Mouse (Mus musculus): ENCODE data around the gene Dock8. TPM values are rescaled to one million over a fixed set of nuclear protein-coding genes. Genes with fewer than 3 reads are reported as not detected.

The Dock8 gene
- polyA plus RNA-seq, 1 experiment from 2014 or later = 1.3 TPM

DNA sequence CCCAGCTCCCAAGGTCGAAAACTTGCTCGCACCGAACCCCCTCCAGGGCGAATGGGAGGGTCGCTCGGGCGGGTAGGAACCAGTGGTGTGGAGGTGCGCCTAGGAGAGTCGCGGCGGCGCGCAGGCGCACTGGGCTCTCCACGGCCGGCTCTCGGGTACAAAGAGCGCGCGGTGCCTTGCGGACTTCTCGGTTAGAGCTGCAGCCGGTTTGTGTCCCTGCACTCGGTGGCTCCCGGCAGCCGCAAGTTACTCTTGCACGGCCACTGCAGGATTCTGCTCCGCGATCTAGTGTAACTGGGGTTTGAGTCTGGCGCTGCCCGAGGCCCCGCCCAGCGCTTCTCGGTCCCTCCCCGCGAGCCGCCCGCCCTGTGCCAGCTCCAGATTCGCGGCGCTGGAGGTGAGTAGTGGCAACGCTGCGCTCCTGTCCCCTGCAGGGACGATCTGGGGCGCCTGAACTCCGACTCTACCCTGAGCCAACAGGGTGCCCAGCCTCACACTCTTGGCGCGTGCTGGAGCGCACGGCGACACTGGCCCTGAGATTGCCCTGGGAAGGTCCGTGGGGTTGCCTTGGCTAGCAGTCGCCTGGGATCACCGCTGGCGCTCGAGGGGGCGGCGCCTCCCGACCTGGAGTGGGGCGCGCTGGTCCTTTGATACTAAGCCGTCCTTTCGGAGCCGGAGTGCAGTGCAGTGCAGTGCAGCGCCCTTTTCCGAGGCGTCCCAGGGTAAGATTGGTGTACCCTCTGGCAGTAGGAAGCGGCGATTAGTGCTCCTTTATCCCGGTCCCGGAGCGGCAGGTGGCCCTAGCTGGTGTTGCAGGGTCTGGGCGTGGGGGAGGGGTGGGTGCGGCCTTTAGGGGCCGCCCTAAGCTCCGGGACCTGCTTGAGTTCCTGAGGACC is 237.5 kb downstream of the Dock8 start, which contains the start of gene Kank1:
Gene Kank1 (plus strand): TSS at position 380 of the 896 bp plus-strand sequence.
- Histone ChIP-seq H3K4me3 (peak within 1 kb of the TSS; percentile 81), H3K4me1 (peaks cover 49% of the 10 kb centered on the region), H3K27ac (peak within 1 kb of the TSS; percentile 92), H3K36me3 (replicated peaks) (no peaks in the 10 kb centered on the region), H3K9me3 (no peaks in the 10 kb centered on the region), H3K27me3 (ENCODE audit: poor library complexity, severe bottlenecking) (peaks cover 50% of the 10 kb centered on the region)
- WGBS = under 1% methylated on average over 76 of the region's 76 CpGs
- DNase-seq (ENCODE audit: extremely low spot score, low spot score) = peak; percentile 82

DNA sequence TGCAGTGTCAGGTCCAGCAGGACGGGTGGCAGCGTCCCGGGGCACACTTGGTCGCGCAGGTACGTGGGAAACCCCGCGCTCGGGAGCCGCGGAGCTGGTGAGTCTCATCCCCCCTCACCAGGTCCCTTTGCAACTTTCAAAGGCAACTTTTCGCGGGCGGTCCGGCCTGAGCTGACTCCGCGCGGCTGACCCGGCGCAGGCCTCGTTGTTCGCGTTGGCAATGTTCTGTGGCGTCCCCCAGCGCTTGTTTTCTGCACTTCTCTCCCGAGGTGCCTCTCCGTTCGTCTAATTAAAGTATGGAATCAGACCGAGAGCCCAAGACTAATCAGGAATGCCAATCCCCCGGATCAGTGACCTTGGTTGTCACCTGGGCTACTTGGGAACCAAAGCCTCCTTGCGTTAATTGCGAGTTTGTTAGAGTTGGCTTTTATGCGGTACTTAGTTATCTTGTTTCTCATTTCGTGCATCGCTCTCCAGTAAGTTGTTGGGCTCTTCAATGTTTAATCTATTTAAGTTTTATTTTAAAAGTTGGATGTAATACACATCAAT is 238.2 kb downstream of the Dock8 start:
- Histone ChIP-seq H3K36me3 (replicated peaks) (no peaks in the 10 kb centered on the region), H3K27ac (peak overlapping the region; percentile 92), H3K9me3 (no peaks in the 10 kb centered on the region), H3K4me1 (peaks cover 46% of the 10 kb centered on the region), H3K27me3 (ENCODE audit: poor library complexity, severe bottlenecking) (peaks cover 50% of the 10 kb centered on the region), H3K4me3 (peak overlapping the region; percentile 81)
- under 1% methylated on average over 35 of the region's 35 CpGs for WGBS
- DNase-seq (ENCODE audit: extremely low spot score, low spot score) = peak; percentile 71

DNA sequence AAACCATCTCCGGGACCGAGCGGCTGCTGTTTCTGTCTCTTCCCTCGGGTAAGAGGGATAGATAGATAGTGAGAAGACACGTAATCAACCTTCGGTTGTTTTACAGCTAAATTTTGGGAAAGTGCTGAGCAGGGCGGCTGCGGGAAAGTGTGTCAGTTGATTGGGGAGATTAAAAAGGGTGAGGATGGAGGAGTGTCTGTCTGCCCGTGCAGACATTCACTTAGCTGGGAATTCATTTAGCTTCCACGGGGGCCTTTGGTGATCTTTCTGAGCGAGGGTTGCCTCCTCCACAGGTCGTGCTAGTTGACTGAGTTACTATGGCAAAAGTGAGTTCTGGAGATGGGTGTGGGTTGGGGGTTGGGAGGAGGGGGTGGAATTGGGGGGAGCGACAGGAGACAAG is 238.8 kb downstream of the Dock8 start:
- H3K4me3 ChIP-seq = peak overlapping the region; percentile 81
- no peak for DNase-seq (ENCODE audit: extremely low spot score, low spot score)
- no peaks in the 10 kb centered on the region for H3K36me3 ChIP-seq (replicated peaks)
- peaks cover 46% of the 10 kb centered on the region for H3K4me1 ChIP-seq
- H3K9me3 ChIP-seq = no peaks in the 10 kb centered on the region
- peak overlapping the region; percentile 16; the same call in 1 of the 2 replicates for H3K27ac ChIP-seq
- H3K27me3 ChIP-seq (ENCODE audit: poor library complexity, severe bottlenecking) = peaks cover 50% of the 10 kb centered on the region
- 3% methylated on average over 13 of the region's 13 CpGs for WGBS

DNA sequence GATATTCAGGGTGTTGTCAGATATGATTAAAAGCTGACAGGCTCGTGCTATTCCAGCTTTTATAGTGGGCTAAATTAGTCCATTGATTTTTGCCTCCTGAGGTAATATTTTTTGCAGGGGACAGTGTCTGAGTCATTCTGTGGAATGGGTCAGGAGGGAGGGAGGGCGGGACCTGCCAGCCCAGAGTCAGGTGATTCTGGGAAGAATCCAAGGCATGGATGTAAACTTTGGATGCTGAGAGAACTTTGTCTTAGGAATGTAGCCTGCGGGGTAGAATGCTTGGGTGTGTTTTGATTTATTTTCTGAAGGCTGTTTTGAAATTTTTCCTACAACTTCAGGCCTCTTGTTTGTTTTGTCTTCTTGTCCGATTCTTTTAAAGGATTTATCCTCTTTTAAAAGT is 244.2 kb downstream of the Dock8 start:
- Histone ChIP-seq H3K27me3 (ENCODE audit: poor library complexity, severe bottlenecking) (0 out of 2 replicates have a peak, but pooled peaks cover 4% of the 10 kb centered on the region), H3K4me3 (no peak overlapping the region), H3K36me3 (replicated peaks) (no peaks in the 10 kb centered on the region), H3K4me1 (peaks cover 22% of the 10 kb centered on the region), H3K9me3 (no peaks in the 10 kb centered on the region), H3K27ac (no peak overlapping the region)
- WGBS = 90% methylated on average over 4 of the region's 4 CpGs
- no peak for DNase-seq (ENCODE audit: extremely low spot score, low spot score)

DNA sequence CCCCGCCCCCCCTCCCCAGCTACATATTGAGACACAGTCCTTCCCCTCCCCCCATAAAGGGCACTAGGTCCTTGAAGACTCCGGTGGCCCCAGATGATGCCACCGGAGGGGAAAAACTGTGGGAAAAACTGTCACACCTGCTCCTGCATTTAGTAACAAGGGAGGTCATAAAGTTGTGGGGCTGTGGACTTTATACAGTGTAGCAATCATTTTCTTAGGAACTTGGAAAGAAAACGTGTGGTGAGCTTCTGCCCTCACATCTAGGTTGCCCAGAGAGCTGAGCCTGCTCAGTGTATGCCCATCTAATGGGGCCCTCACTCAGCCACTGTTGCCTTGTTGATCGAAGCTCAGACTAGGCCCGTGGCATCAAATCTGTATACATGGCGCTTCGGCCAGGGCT is 246.7 kb downstream of the Dock8 start:
- Histone ChIP-seq H3K9me3 (no peaks in the 10 kb centered on the region), H3K36me3 (replicated peaks) (no peaks in the 10 kb centered on the region), H3K27me3 (ENCODE audit: poor library complexity, severe bottlenecking) (no peaks in the 10 kb centered on the region), H3K4me1 (peaks cover 26% of the 10 kb centered on the region), H3K27ac (no peak overlapping the region), H3K4me3 (no peak overlapping the region)
- DNase-seq (ENCODE audit: extremely low spot score, low spot score) = no peak
- 94% methylated on average over 8 of the region's 8 CpGs for WGBS

DNA sequence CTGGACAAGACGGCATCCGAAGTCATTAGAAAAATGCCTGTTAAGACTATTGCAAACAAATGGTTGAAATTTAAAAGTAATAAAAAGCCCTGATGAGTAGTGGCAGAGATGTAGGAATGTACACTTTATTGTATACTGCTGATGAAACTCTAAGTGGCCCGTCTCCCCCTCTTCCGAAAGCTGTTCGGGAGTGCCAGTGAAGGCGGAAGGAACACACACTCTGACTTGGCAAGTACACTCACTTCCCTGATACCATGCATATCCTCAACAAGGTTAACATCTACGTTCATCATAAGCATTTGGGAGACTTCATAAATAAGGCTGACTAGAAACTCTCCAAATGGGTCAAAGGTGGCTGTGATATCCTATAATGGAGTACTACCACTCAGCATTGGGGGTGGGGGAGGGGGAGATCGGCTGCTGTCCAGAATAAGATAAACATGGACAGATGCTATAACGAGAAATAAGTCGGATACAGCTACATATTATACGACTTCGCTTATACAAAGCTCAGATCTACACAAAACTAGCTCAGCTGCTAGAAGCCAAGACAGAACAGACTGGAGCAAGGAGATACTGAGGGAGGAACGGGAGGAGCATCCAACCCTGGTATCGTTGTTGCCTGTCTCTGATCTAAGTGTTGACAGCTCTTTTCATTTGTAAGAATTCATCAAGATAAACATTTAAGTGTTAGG is 248.7 kb downstream of the Dock8 start:
- H3K27ac ChIP-seq = no peak overlapping the region
- no peak overlapping the region for H3K4me3 ChIP-seq
- 93% methylated on average over 14 of the region's 14 CpGs for WGBS
- H3K4me1 ChIP-seq = peaks cover 17% of the 10 kb centered on the region
- no peaks in the 10 kb centered on the region for H3K9me3 ChIP-seq
- H3K27me3 ChIP-seq (ENCODE audit: poor library complexity, severe bottlenecking) = no peaks in the 10 kb centered on the region
- DNase-seq (ENCODE audit: extremely low spot score, low spot score) = no peak
- no peaks in the 10 kb centered on the region for H3K36me3 ChIP-seq (replicated peaks)

DNA sequence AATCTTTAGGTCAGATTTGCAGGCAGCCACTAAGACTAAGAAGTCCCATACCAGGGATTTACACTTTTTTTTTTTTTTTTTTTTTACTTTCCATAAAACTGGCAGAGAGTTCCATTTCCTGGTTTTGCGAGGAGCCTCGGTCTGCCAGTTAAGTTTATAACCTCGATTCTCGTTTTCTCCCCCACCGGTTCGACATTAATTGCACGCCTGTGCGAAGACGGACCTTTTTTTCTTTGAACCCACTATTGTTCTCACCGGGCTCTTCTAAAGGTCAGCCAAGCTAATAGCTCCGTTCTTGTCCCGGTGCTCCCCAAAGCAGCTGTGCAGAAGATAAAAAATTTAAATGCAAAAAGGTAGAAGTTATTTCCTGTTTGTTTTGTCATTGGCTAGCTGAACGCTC is 249.9 kb downstream of the Dock8 start:
- no peaks in the 10 kb centered on the region for H3K9me3 ChIP-seq
- no peak overlapping the region for H3K4me3 ChIP-seq
- no peaks in the 10 kb centered on the region for H3K36me3 ChIP-seq (replicated peaks)
- H3K27ac ChIP-seq = no peak overlapping the region
- peaks cover 17% of the 10 kb centered on the region for H3K4me1 ChIP-seq
- H3K27me3 ChIP-seq (ENCODE audit: poor library complexity, severe bottlenecking) = no peaks in the 10 kb centered on the region
- no peak for DNase-seq (ENCODE audit: extremely low spot score, low spot score)
- WGBS = 54% methylated on average over 13 of the region's 13 CpGs

DNA sequence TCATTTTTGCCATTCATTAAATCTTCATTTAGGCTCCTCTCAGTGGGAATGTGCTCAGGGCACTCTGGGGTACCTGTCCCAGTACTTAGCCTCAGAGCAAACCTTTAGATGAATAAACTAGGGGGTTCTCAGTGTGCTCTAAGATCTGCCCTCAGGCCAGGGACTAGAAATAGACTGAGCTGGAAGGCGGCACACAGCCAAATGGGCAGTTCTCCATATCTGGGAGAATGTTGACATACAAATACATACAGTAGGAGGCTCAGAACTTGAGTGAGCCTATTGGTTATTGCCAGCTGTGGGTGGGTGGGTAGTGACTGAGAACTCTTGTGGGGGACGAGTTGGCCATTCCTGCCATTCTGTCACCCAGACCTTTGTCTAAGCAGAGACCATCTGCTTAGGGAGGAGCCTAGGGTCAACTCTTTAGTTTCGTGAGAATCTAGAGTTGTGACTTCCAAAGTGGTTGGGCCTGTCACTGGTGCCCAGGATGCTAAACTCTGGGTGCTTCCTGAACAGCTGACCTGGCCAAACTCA is 252.3 kb downstream of the Dock8 start:
- Histone ChIP-seq H3K4me3 (no peak overlapping the region), H3K36me3 (replicated peaks) (no peaks in the 10 kb centered on the region), H3K27me3 (ENCODE audit: poor library complexity, severe bottlenecking) (no peaks in the 10 kb centered on the region), H3K4me1 (peaks cover 17% of the 10 kb centered on the region), H3K27ac (no peak overlapping the region), H3K9me3 (no peaks in the 10 kb centered on the region)
- no peak for DNase-seq (ENCODE audit: extremely low spot score, low spot score)
- WGBS = 84% methylated on average over 3 of the region's 3 CpGs

Other genes with a start within 250 kb of the Dock8 start
- 0.11 and 0.28 TPM in 2 replicates for gene Pgm5, start 137.7 kb upstream of the Dock8 start, polyA plus RNA-seq (2016; fragmentation: Nextera tagmentation; extraction: Ambion mirVana)
- 313 and 336 TPM in 2 replicates for gene Gm10053, start 123.8 kb upstream of the Dock8 start, polyA plus RNA-seq (2016; fragmentation: Nextera tagmentation; extraction: Ambion mirVana)
- gene Foxd4, start 98.3 kb upstream of the Dock8 start, polyA plus RNA-seq (2016; fragmentation: Nextera tagmentation; extraction: Ambion mirVana) = not detected in 2 replicates
- gene Cbwd1, start 37.9 kb upstream of the Dock8 start, polyA plus RNA-seq (2016; fragmentation: Nextera tagmentation; extraction: Ambion mirVana) = 22.1 and 22.3 TPM in 2 replicates
- 19.3 and 19.6 TPM in 2 replicates for gene Kank1, start 237.4 kb downstream of the Dock8 start, polyA plus RNA-seq (2016; fragmentation: Nextera tagmentation; extraction: Ambion mirVana)